Mouse (Mus musculus) testis, adult 2 months (tissue): Measurements from ENCODE around the gene Cyth1. TPM values are rescaled to one million over a fixed set of nuclear protein-coding genes. Genes with fewer than 3 reads are reported as not detected.

Experiments
- H3K27ac ChIP-seq: fragments of 200-500 bp; 2 replicates; pipeline ENCODE4 v1.5.1; 2012; ENCODE audit warnings: low read depth, low read length; ENCODE audit not compliant: control insufficient read depth, insufficient read depth
- H3K27me3 ChIP-seq: fragments of 200-500 bp; 2 replicates; pipeline ENCODE4 v1.6.1; 2012; ENCODE audit warnings: mild to moderate bottlenecking, low read length, moderate library complexity; ENCODE audit not compliant: control insufficient read depth, insufficient read depth
- H3K36me3 ChIP-seq: fragments of 200-500 bp; 2 replicates; pipeline ENCODE4 v1.6.1; 2012; ENCODE audit warnings: mild to moderate bottlenecking, low read length; ENCODE audit not compliant: control insufficient read depth, insufficient read depth
- H3K4me1 ChIP-seq: fragments of 200-500 bp; 2 replicates; pipeline ENCODE4 v1.6.1; 2012; ENCODE audit warnings: low read length; ENCODE audit not compliant: control insufficient read depth, insufficient read depth
- H3K4me3 ChIP-seq: fragments of 200-500 bp; 2 replicates; pipeline ENCODE4 v1.5.1; 2012; ENCODE audit warnings: low read depth, mild to moderate bottlenecking, low read length, moderate library complexity, mixed read lengths; ENCODE audit not compliant: control insufficient read depth
- CTCF ChIP-seq: fragments of 200-500 bp; IDR thresholded peaks from 2 replicates; pipeline ENCODE4 v1.5.1; 2012; ENCODE audit warnings: low read depth, mild to moderate bottlenecking, inconsistent platforms, low read length, moderate library complexity; ENCODE audit not compliant: control insufficient read depth, insufficient read depth, insufficient replicate concordance
- POLR2A ChIP-seq: fragments of 200-500 bp; IDR thresholded peaks from 2 replicates; pipeline ENCODE4 v1.6.1; 2012; ENCODE audit warnings: low read depth, mild to moderate bottlenecking, inconsistent platforms, low read length, moderate library complexity; ENCODE audit not compliant: control insufficient read depth
- polyA plus RNA-seq: library from polyadenylated mRNA; depleted of rRNA; stranded (reverse); fragments of >200 nt; gene quantifications from 2 replicates; pipeline ENCODE4 v1.2.3, GENCODE M21; 2012

Gene Cyth1
- polyA plus RNA-seq, 1 experiment, result 31.9 TPM

- Histone ChIP-seq H3K4me1 (no peaks in the 10 kb centered on the region), H3K27me3 (no peaks in the 10 kb centered on the region), H3K27ac (no peak overlapping the region), H3K4me3 (no peak overlapping the region), H3K36me3 (no peaks in the 10 kb centered on the region; the same call in 1 of the 2 replicates)
- TF ChIP-seq CTCF (no peak), POLR2A (no peak)
Measured at GRCm38 (mm10) chr11:118266044-118266665, 17.8 kb upstream of the Cyth1 start.

GRCm38 (mm10) chr11:118265621-118266020 is 17.2 kb upstream of the Cyth1 start:
- TF ChIP-seq POLR2A (no peak), CTCF (no peak)
- H3K36me3 ChIP-seq, result no peaks in the 10 kb centered on the region; the same call in 1 of the 2 replicates
- H3K27me3 ChIP-seq, result no peaks in the 10 kb centered on the region
- H3K4me3 ChIP-seq, result no peak overlapping the region
- no peak overlapping the region for H3K27ac ChIP-seq
- H3K4me1 ChIP-seq, result no peaks in the 10 kb centered on the region

- H3K4me1 ChIP-seq, result no peaks in the 10 kb centered on the region
- H3K36me3 ChIP-seq, result no peaks in the 10 kb centered on the region
- TF ChIP-seq CTCF, result no peak
- no peak for TF ChIP-seq POLR2A
- H3K4me3 ChIP-seq, result no peak overlapping the region
- H3K27ac ChIP-seq, result no peak overlapping the region
- no peaks in the 10 kb centered on the region for H3K27me3 ChIP-seq
Measured at GRCm38 (mm10) chr11:118263146-118263545, 14.8 kb upstream of the Cyth1 start.

- H3K4me1 ChIP-seq, result no peaks in the 10 kb centered on the region
- no peak overlapping the region for H3K27ac ChIP-seq
- no peak overlapping the region for H3K4me3 ChIP-seq
- H3K36me3 ChIP-seq, result no peaks in the 10 kb centered on the region
- TF ChIP-seq CTCF, result no peak
- TF ChIP-seq POLR2A, result no peak
- no peaks in the 10 kb centered on the region for H3K27me3 ChIP-seq
Measured at GRCm38 (mm10) chr11:118260081-118260480, 11.7 kb upstream of the Cyth1 start.

- no peaks in the 10 kb centered on the region for H3K4me1 ChIP-seq
- no peak overlapping the region for H3K4me3 ChIP-seq
- no peak overlapping the region for H3K27ac ChIP-seq
- TF ChIP-seq CTCF (no peak), POLR2A (no peak)
- H3K36me3 ChIP-seq, result no peaks in the 10 kb centered on the region
- no peaks in the 10 kb centered on the region for H3K27me3 ChIP-seq
Measured at GRCm38 (mm10) chr11:118259580-118259979, 11.2 kb upstream of the Cyth1 start.

DNA sequence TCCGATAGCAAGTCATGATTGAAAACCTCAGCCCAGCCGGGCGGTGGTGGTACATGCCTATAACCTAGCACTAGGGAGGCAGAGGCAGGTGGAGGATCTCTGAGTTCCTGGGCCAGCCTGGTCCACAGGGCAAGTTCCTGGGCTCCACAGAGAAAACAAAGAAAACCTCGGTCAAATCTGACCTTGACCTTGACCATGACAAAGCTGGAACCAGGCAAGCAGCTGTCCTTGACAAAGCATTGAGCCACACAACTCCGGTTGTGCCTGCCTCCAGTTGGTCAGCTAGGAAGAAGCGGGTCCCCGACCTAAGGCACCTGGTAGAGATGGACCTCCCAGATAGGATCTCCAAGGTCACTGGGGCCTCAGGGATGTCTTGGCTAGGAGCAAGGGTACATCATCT is 8.0 kb upstream of the Cyth1 start:
- Histone ChIP-seq H3K4me1 (no peaks in the 10 kb centered on the region), H3K27ac (no peak overlapping the region), H3K36me3 (no peaks in the 10 kb centered on the region), H3K4me3 (no peak overlapping the region), H3K27me3 (no peaks in the 10 kb centered on the region)
- no peak for TF ChIP-seq CTCF
- no peak for TF ChIP-seq POLR2A

GRCm38 (mm10) chr11:118254159-118254951 is 6.0 kb upstream of the Cyth1 start:
- Histone ChIP-seq H3K4me3 (no peak overlapping the region), H3K27ac (no peak overlapping the region), H3K36me3 (no peaks in the 10 kb centered on the region), H3K4me1 (no peaks in the 10 kb centered on the region; the same call in 1 of the 2 replicates), H3K27me3 (no peaks in the 10 kb centered on the region)
- no peak for TF ChIP-seq CTCF
- TF ChIP-seq POLR2A, result no peak
